8 mouse cellular contexts compared by ENCODE assay signal in the genomic region with DNA sequence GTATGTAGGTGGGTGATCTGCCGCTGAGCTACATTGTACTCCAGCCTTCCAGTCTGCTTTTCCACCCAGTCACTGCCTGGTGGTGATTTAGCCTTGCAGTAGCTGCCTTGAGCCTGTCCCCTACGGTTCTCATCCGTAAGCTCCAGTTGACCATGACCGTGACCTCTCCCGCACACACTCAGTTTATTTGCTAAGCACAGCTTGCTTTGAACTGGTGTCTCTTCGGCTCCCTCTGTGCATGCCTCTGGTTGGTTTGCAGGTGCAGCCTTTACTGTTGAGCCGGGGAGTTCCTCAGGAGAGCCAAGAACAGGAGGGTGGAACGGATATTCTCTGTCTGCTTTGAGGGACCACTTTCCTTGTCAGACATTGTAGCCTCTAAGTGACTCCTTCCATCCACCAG.
DNase-seq lines count a peak whose midpoint lies in the region; ATAC-seq and TF ChIP-seq lines count a peak whose summit lies in the region.

No protein-coding gene starts in this region.

- H3K4me1 ChIP-seq in forebrain, postnatal 0 days (ENCODE audit: insufficient read depth) = 0 out of 2 replicates have a peak, but pooled peaks cover 5% of the 10 kb centered on the region
- H3K4me1 ChIP-seq in forebrain, embryonic 13.5 days = peaks cover 19% of the 10 kb centered on the region
- peaks cover 10% of the 10 kb centered on the region for H3K4me1 ChIP-seq in thymus, adult 2 months (replicated peaks; ENCODE audit: control insufficient read depth, insufficient read depth, low read length)

- ATAC-seq in forebrain, postnatal 0 days = no peak
- no peak for ATAC-seq in forebrain, embryonic 13.5 days

- H3K27me3 ChIP-seq in forebrain, postnatal 0 days (ENCODE audit: insufficient read depth, low read length) = no peaks in the 10 kb centered on the region
- H3K27me3 ChIP-seq in forebrain, embryonic 13.5 days = no peaks in the 10 kb centered on the region
- no peaks in the 10 kb centered on the region for H3K27me3 ChIP-seq in thymus, adult 2 months (ENCODE audit: control insufficient read depth, insufficient read depth, low read length)

- H3K4me2 ChIP-seq in forebrain, postnatal 0 days (ENCODE audit: low read depth) = no peak overlapping the region
- no peak overlapping the region for H3K4me2 ChIP-seq in forebrain, embryonic 13.5 days

- no peak for DNase-seq in forebrain, postnatal 0 days
- DNase-seq in thymus, adult 2 months = peak; percentile 4
- DNase-seq in thymus, postnatal 10 days (ENCODE audit: low spot score in 2 of 2) = no peak
- peak; percentile 48 to 59 for DNase-seq in kidney, postnatal 4 days
- peak; percentile 19 for DNase-seq in yolk sac, embryonic 10.5 days (ENCODE audit: low spot score)
- DNase-seq in cerebellum, postnatal 25 days = no peak
- no peak for DNase-seq in right cerebral cortex, postnatal 4 days

- no peak for TF ChIP-seq CTCF in forebrain, postnatal 0 days (IDR thresholded peaks at IDR 0.05; ENCODE audit: low read depth)
- TF ChIP-seq CTCF in thymus, adult 2 months (IDR thresholded peaks at IDR 0.05; ENCODE audit: borderline replicate concordance, control insufficient read depth, extremely low read depth, insufficient read depth, low read length, poor library complexity) = no peak

- H3K36me3 ChIP-seq in forebrain, postnatal 0 days (ENCODE audit: insufficient read depth) = no peaks in the 10 kb centered on the region
- H3K36me3 ChIP-seq in forebrain, embryonic 13.5 days (ENCODE audit: poor library complexity, severe bottlenecking) = no peaks in the 10 kb centered on the region
- H3K36me3 ChIP-seq in thymus, adult 2 months (ENCODE audit: control insufficient read depth, insufficient read depth, low read length) = no peaks in the 10 kb centered on the region

- H3K9me3 ChIP-seq in forebrain, postnatal 0 days (ENCODE audit: low read length) = no peaks in the 10 kb centered on the region
- no peaks in the 10 kb centered on the region for H3K9me3 ChIP-seq in forebrain, embryonic 13.5 days (replicated peaks)

- WGBS in forebrain, postnatal 0 days = 83% methylated on average over 8 of the region's 8 CpGs
- 85% methylated on average over 8 of the region's 8 CpGs for WGBS in forebrain, embryonic 13.5 days
- 69% methylated on average over 8 of the region's 8 CpGs for WGBS in thymus, adult 2 months

- H3K27ac ChIP-seq in forebrain, postnatal 0 days (ENCODE audit: low read depth, low read length) = peak overlapping the region; percentile 4; the same call in 1 of the 2 replicates
- H3K27ac ChIP-seq in forebrain, embryonic 13.5 days = no peak overlapping the region
- no peak overlapping the region for H3K27ac ChIP-seq in thymus, adult 2 months (ENCODE audit: control insufficient read depth, insufficient read depth, low read length)

- H3K4me3 ChIP-seq in forebrain, postnatal 0 days (ENCODE audit: low read depth, low read length) = no peak overlapping the region
- no peak overlapping the region for H3K4me3 ChIP-seq in forebrain, embryonic 13.5 days
- no peak overlapping the region for H3K4me3 ChIP-seq in thymus, adult 2 months (ENCODE audit: control insufficient read depth, insufficient read depth, low read length)

- no peak overlapping the region for H3K9ac ChIP-seq in forebrain, postnatal 0 days
- H3K9ac ChIP-seq in forebrain, embryonic 13.5 days = no peak overlapping the region

- TF ChIP-seq POLR2A in thymus, adult 2 months (IDR thresholded peaks at IDR 0.05; ENCODE audit: control insufficient read depth, extremely low read depth, insufficient read depth, low read length, poor library complexity) = no peak

Comparison
In these comparisons a context has a peak if more than half of its experiments do, and no peak if none do; other contexts are left out.
1. DNase-seq: peak in thymus, adult 2 months (single experiment), kidney, postnatal 4 days (2 of 2) and yolk sac, embryonic 10.5 days (single experiment); none in forebrain, postnatal 0 days (single experiment), thymus, postnatal 10 days (0 of 2), cerebellum, postnatal 25 days (0 of 2) and right cerebral cortex, postnatal 4 days (single experiment).